Mouse (Mus musculus) CH12.LX (cell line): ENCODE results near the gene Gnb1l. TPM values are rescaled to one million over a fixed set of nuclear protein-coding genes. Genes with fewer than 3 reads are reported as not detected.

Experiments used
- DNase-seq: peaks from one replicate; pipeline ENCODE4 v3.0.0-alpha.2; 2013; ENCODE audit errors: extremely low read depth
- H3K27ac ChIP-seq: 2 replicates; pipeline ENCODE4 v1.5.1; 2012; ENCODE audit warnings: low read depth, mild to moderate bottlenecking, control low read depth, moderate library complexity; ENCODE audit not compliant: insufficient read depth
- H3K27me3 ChIP-seq: replicated peaks from 2 replicates; pipeline ENCODE3; 2012; ENCODE audit warnings: inconsistent platforms
- H3K36me3 ChIP-seq, 2 experiments: replicated peaks in 1 of 2; 2 replicates each; pipeline versions ENCODE3 to v1.6.1; 2012; ENCODE audit warnings: inconsistent platforms in 1 of 2, low read length in 1 of 2, mild to moderate bottlenecking in 1 of 2, mixed read lengths in 1 of 2, moderate library complexity in 1 of 2; ENCODE audit not compliant: control insufficient read depth in 1 of 2, insufficient read depth in 1 of 2
- H3K4me1 ChIP-seq, 2 experiments: 2 replicates each; pipeline ENCODE4 v1.6.1; 2012; ENCODE audit warnings: inconsistent platforms in 1 of 2, moderate library complexity in 1 of 2; ENCODE audit not compliant: insufficient read depth in 2 of 2, control insufficient read depth in 1 of 2
- H3K4me2 ChIP-seq: 2 replicates; pipeline ENCODE4 v1.6.1; 2012; ENCODE audit warnings: low read depth, mild to moderate bottlenecking, control low read depth; ENCODE audit not compliant: poor library complexity, insufficient read depth, severe bottlenecking
- H3K4me3 ChIP-seq, 3 experiments: fragments of 150-350 bp in 1 of 3; sonication (generic) in 1 of 3; replicated peaks in 1 of 3; 2 replicates each; pipeline versions ENCODE3 to v1.5.1; 2011 to 2012; ENCODE audit warnings: low read depth in 2 of 3, low read length in 2 of 3, mild to moderate bottlenecking in 2 of 3, moderate library complexity in 2 of 3, control low read depth in 1 of 3, improper control_type of control experiment in 1 of 3, inconsistent platforms in 1 of 3, mixed read lengths in 1 of 3; ENCODE audit not compliant: poor library complexity in 1 of 3
- H3K79me2 ChIP-seq: replicated peaks from 2 replicates; pipeline ENCODE4 v1.6.1; 2012; ENCODE audit warnings: mild to moderate bottlenecking, moderate library complexity; ENCODE audit not compliant: control insufficient read depth, poor library complexity, insufficient read depth, severe bottlenecking; ENCODE audit errors: extremely low read depth
- H3K9ac ChIP-seq: 2 replicates; pipeline ENCODE4 v1.6.1; 2012; ENCODE audit warnings: low read depth, mild to moderate bottlenecking, control low read depth, moderate library complexity; ENCODE audit not compliant: insufficient read depth
- H3K9me3 ChIP-seq: replicated peaks from 2 replicates; pipeline ENCODE3; 2012; ENCODE audit warnings: low read length, inconsistent platforms, mixed read lengths
- CHD1 ChIP-seq: IDR thresholded peaks from 2 replicates; pipeline ENCODE4 v1.6.1; 2012; ENCODE audit warnings: low read depth, low read length, improper control_type of control experiment, inconsistent platforms
- CTCF ChIP-seq, 2 experiments: IDR thresholded peaks in 1 of 2; conservative IDR thresholded peaks in 1 of 2; 2 replicates each; pipeline ENCODE4 v1.5.1; 2011 to 2012; ENCODE audit warnings: low read depth in 2 of 2, low read length in 2 of 2, improper control_type of control experiment in 1 of 2, inconsistent platforms in 1 of 2, mild to moderate bottlenecking in 1 of 2, moderate library complexity in 1 of 2
- ELF1 ChIP-seq: IDR thresholded peaks from 2 replicates; pipeline ENCODE4 v1.6.1; 2014; ENCODE audit warnings: low read depth, mild to moderate bottlenecking, inconsistent platforms, low read length, improper control_type of control experiment
- EP300 ChIP-seq: IDR thresholded peaks from 2 replicates; pipeline ENCODE4 v1.6.1; 2011; ENCODE audit warnings: low read length, improper control_type of control experiment
- ETS1 ChIP-seq: conservative IDR thresholded peaks from 2 replicates; pipeline ENCODE4 v1.6.1; 2012; ENCODE audit warnings: low read depth, mild to moderate bottlenecking, inconsistent platforms, low read length, improper control_type of control experiment, moderate library complexity
- KAT2A ChIP-seq: IDR thresholded peaks from 2 replicates; pipeline ENCODE4 v1.6.1; 2012; ENCODE audit warnings: low read length, improper control_type of control experiment, inconsistent platforms; ENCODE audit not compliant: insufficient replicate concordance
- MAFK ChIP-seq: IDR thresholded peaks from 2 replicates; pipeline ENCODE4 v1.6.1; 2011; ENCODE audit warnings: low read length, improper control_type of control experiment; ENCODE audit not compliant: insufficient replicate concordance
- MXI1 ChIP-seq: IDR thresholded peaks from 2 replicates; pipeline ENCODE4 v1.6.1; 2011; ENCODE audit warnings: mild to moderate bottlenecking, low read depth, low read length, improper control_type of control experiment
- NELFE ChIP-seq: IDR thresholded peaks from 2 replicates; pipeline ENCODE4 v1.6.1; 2011; ENCODE audit warnings: low read depth, low read length, improper control_type of control experiment
- NRF1 ChIP-seq: IDR thresholded peaks from 2 replicates; pipeline ENCODE4 v1.6.1; 2014; ENCODE audit warnings: low read depth, mild to moderate bottlenecking, inconsistent platforms, low read length, improper control_type of control experiment, moderate library complexity
- POLR2AphosphoS2 ChIP-seq: IDR thresholded peaks from 2 replicates; pipeline ENCODE4 v1.6.1; 2011; ENCODE audit warnings: low read depth, low read length, improper control_type of control experiment
- TBP ChIP-seq: conservative IDR thresholded peaks from 2 replicates; pipeline ENCODE4 v1.6.1; 2011; ENCODE audit warnings: low read depth, low read length, improper control_type of control experiment
- TCF12 ChIP-seq: IDR thresholded peaks from 2 replicates; pipeline ENCODE4 v1.6.1; 2014; ENCODE audit warnings: low read depth, mild to moderate bottlenecking, inconsistent platforms, low read length, improper control_type of control experiment
- USF2 ChIP-seq: conservative IDR thresholded peaks from 2 replicates; pipeline ENCODE4 v1.6.1; 2011; ENCODE audit warnings: low read depth, low read length, improper control_type of control experiment
- ZC3H11A ChIP-seq: IDR thresholded peaks from 2 replicates; pipeline ENCODE4 v1.6.1; 2012; ENCODE audit warnings: low read depth, mild to moderate bottlenecking, inconsistent platforms, low read length, improper control_type of control experiment
- ZNF384 ChIP-seq: IDR thresholded peaks from 2 replicates; pipeline ENCODE4 v1.6.1; 2012; ENCODE audit warnings: low read depth, low read length, improper control_type of control experiment, inconsistent platforms
- dilution Hi-C: fragments of 300-500 bp; cut with MboI; formaldehyde crosslinking; loops from 2 replicates; pipeline ENCODE4 v1.14.3; 2020; ENCODE audit warnings: low sequenced_read_pairs; ENCODE audit not compliant: extremely low pct_unique_long_range_greater_than_20kb, extremely low pct_ligation_motif_present
- in situ Hi-C: fragments of 300-500 bp; cut with MboI; formaldehyde crosslinking; loops from 3 replicates; pipeline ENCODE4 v1.14.3; 2019; ENCODE audit warnings: low sequenced_read_pairs, low pct_ligation_motif_present, low pct_unique_long_range_greater_than_20kb, mixed read lengths
- polyA plus RNA-seq: library from polyadenylated mRNA; unstranded; fragments of >175 nt; gene quantifications from 2 replicates; pipeline ENCODE4 v1.2.1, GENCODE M21; 2012; ENCODE audit warnings: low read depth; ENCODE audit not compliant: insufficient read length
- total RNA-seq, 2 experiments: library from RNA; depleted of rRNA; stranded (reverse); fragments of 300-350 nt in 1 of 2; fragments of >200 nt in 1 of 2; gene quantifications; 2 replicates each; pipeline ENCODE4 v1.2.3; 2012 to 2014

The Gnb1l gene
- total and polyA plus RNA-seq, 3 experiments: 15.9 to 25.5 (median 21.5) TPM

DNA sequence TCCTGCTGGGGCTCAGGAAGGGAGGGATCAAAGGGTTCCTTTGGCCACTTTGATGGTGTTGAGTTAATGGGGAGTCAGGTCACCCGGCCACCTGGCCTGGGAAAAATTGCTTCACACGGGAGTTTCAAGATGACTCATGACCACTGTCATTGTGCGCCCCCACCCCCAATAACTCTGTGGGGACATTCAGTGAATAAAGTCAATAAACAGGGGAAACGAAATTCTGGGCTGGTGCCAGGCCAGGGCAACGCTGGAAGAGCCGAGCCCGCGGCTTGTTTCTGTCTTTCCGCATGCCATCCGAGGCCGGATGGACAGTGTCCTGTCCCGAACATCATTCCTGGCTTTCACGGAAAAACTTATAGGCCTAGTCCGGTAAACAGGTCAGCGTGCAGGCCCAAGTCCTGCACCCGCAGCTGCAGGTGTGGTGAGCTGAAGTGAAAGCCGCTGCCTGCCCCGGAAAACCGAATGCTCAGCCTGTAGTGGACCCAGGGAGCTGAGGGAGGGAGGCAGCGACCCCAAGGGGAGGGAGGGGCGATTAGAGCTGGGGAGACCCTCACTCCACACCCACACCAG lies 82.6 kb downstream of the Gnb1l start:
- peaks cover 38% of the 10 kb centered on the region for H3K9me3 ChIP-seq
- H3K4me2 ChIP-seq: no peak overlapping the region
- H3K36me3 ChIP-seq: no peaks in the 10 kb centered on the region
- in situ Hi-C loops: no loop called here
- no peaks in the 10 kb centered on the region for H3K79me2 ChIP-seq
- dilution Hi-C loops: no loop called here
- no peaks in the 10 kb centered on the region for H3K27me3 ChIP-seq
- peaks cover 0 to 5% of the 10 kb centered on the region in 2 experiments; a peak in 2 of 4 replicates for H3K4me1 ChIP-seq
- DNase-seq: no peak
- TF ChIP-seq TBP (no peak), ETS1 (no peak), ZNF384 (no peak), NRF1 (no peak), ELF1 (no peak), MAFK (no peak), ZC3H11A (no peak), EP300 (no peak), MXI1 (no peak), NELFE (no peak), TCF12 (no peak), CTCF (conservative IDR thresholded peaks at IDR 0.05 in 1 of 2, IDR thresholded peaks at IDR 0.05 in 1 of 2; ENCODE audit: low read depth in 2 of 2, low read length in 2 of 2) (no peak), POLR2AphosphoS2 (no peak)
- no peak overlapping the region for H3K4me3 ChIP-seq
- no peak overlapping the region for H3K9ac ChIP-seq
- H3K27ac ChIP-seq: no peak overlapping the region

DNA sequence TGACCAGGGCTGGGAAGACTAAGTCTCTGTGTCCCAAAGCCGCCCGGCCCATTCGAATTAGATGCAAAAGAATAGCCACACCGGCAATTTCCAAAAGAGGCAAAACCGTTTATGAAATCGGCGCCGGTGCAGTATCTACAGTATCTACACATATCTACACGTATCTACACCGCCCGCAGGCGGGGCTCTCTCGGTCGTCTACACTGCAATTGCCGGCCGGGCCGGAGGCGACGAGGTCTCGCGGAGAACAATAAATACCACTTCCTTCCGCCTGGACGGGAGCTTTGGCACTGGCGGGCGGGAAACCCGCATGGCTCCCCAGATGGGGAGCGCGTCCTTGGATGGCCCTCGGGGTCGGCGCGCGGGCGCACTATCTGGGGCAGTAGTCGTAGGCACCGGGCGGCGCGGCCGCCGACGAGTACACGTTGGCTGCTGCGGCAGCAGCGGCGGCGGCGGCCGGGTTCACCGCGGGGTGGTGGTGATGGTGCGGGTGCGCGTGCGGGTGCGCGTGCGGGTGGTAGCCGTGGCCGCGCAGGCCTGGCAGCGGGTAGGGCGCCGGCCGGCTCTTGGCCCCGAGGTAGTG lies 83.2 kb downstream of the Gnb1l start:
- no peaks in the 10 kb centered on the region for H3K79me2 ChIP-seq
- H3K9me3 ChIP-seq: peaks cover 43% of the 10 kb centered on the region
- H3K36me3 ChIP-seq: no peaks in the 10 kb centered on the region
- dilution Hi-C loops (no loop called here), in situ Hi-C loops (no loop called here)
- no peak overlapping the region for H3K4me3 ChIP-seq
- DNase-seq: no peak
- H3K27ac ChIP-seq: no peak overlapping the region
- H3K4me1 ChIP-seq: peaks cover 0 to 5% of the 10 kb centered on the region in 2 experiments; a peak in 2 of 4 replicates
- no peak overlapping the region for H3K4me2 ChIP-seq
- no peaks in the 10 kb centered on the region for H3K27me3 ChIP-seq
- no peak for TF ChIP-seq POLR2AphosphoS2
- no peak for TF ChIP-seq USF2
- TF ChIP-seq CHD1: no peak
- no peak for TF ChIP-seq KAT2A
- H3K9ac ChIP-seq: no peak overlapping the region
